Mouse (Mus musculus): ENCODE data around the gene Rasa3. TPM values are rescaled to one million over a fixed set of nuclear protein-coding genes. Genes with fewer than 3 reads are reported as not detected.

The Rasa3 gene
- total and polyA plus RNA-seq, 3 experiments, result 22.4 to 28.0 TPM; not detected in 1

DNA sequence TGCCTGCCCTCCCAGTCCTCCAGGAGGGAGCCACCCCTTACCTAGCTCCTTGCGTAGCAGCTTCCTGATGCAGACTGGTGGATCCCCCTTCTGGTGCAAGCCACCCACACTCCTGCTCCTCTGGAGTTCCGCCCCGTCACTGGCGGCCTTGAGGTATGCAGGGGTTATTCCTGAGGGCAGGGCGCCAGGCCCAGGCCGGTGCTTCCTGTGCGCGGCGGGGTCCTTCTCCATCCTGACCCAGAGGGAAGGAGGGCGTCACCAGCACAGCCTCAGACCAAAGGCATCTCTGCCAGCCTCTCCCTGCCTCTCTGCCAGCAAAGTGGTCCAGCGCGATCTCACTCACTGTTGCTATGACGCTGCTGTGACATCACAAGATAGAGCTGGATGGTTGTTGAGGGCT, 115.3 kb downstream of the Rasa3 start, which contains the start of gene 1700029H14Rik:
Gene 1700029H14Rik, minus strand, starts transcription at position 344 of the 400 bp plus-strand sequence.
- Histone ChIP-seq H3K36me3 (ENCODE audit: control insufficient read depth in 1 of 2, insufficient read depth in 2 of 2, low read length in 2 of 2) (no peaks in the 10 kb centered on the region), H3K27me3 (ENCODE audit: control insufficient read depth in 1 of 2, insufficient read depth in 2 of 2, low read length in 2 of 2) (no peaks in the 10 kb centered on the region), H3K79me2 (ENCODE audit: control insufficient read depth, insufficient read depth, low read length, poor library complexity) (no peaks in the 10 kb centered on the region), H3K4me3 (ENCODE audit: control insufficient read depth in 1 of 2, insufficient read depth in 1 of 2, low read depth in 2 of 2, low read length in 2 of 2) (no peak within 1 kb of the TSS), H3K4me1 (ENCODE audit: control insufficient read depth in 1 of 2, insufficient read depth in 2 of 2, low read length in 2 of 2) (peaks cover 0 to 5% of the 10 kb centered on the region in 2 experiments; a peak in 1 of 4 replicates), H3K9me3 (replicated peaks; ENCODE audit: insufficient read depth, low read length) (no peaks in the 10 kb centered on the region), H3K27ac (ENCODE audit: control insufficient read depth, low read depth, low read length) (no peak within 1 kb of the TSS), H3K9ac (ENCODE audit: control insufficient read depth, low read depth, low read length, poor library complexity, severe bottlenecking) (no peak within 1 kb of the TSS)
- TF ChIP-seq MAZ (IDR thresholded peaks at IDR 0.05; ENCODE audit: low read depth, low read length) (no peak), ZKSCAN1 (IDR thresholded peaks at IDR 0.05; ENCODE audit: low read depth, low read length) (no peak), ZNF384 (IDR thresholded peaks at IDR 0.05; ENCODE audit: low read depth, low read length) (no peak), BHLHE40 (IDR thresholded peaks at IDR 0.05; ENCODE audit: borderline replicate concordance, low read depth, low read length) (no peak), CHD1 (IDR thresholded peaks at IDR 0.05; ENCODE audit: low read depth, low read length) (no peak), NELFE (IDR thresholded peaks at IDR 0.05; ENCODE audit: low read depth, low read length) (no peak), MYB (IDR thresholded peaks at IDR 0.05; ENCODE audit: low read depth, low read length) (no peak), JUND (IDR thresholded peaks at IDR 0.05; ENCODE audit: low read depth, low read length) (no peak), HCFC1 (IDR thresholded peaks at IDR 0.05; ENCODE audit: low read depth, low read length) (no peak), NRF1 (IDR thresholded peaks at IDR 0.05; ENCODE audit: insufficient read depth, low read depth, low read length, poor library complexity, severe bottlenecking) (no peak), ELF1 (IDR thresholded peaks at IDR 0.05; ENCODE audit: low read depth, low read length) (no peak), KAT2A (conservative IDR thresholded peaks at IDR 0.05; ENCODE audit: low read depth, low read length) (no peak), EP300 (IDR thresholded peaks at IDR 0.05; ENCODE audit: low read depth in 1 of 2, low read length in 2 of 2) (no peak), TAL1 (IDR thresholded peaks at IDR 0.05; ENCODE audit: low read length) (no peak)
- no peak for DNase-seq (ENCODE audit: low read depth, low spot score)

DNA sequence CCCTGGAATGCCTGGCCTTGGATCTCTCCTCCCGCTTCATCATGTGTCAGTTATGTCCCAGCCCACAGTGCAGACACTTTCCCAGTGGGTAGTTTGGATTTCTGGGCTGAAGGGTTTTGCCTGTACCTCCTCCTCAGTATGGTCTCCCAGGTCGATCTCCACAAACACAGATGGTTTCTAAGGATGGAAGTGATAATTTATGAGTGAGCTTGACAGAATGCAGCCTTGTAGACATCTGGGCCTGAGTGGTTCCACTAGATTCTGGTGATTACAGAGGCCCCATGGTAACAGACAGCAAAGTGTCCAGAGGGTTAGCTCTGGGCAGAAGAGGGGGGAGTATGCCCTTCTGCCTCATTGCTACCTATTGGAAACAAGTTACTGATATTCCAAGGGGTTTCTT, 119.9 kb downstream of the Rasa3 start:
- no peak for TF ChIP-seq GATA1 (IDR thresholded peaks at IDR 0.05; ENCODE audit: low read depth, low read length)
- TF ChIP-seq NRF1 (IDR thresholded peaks at IDR 0.05; ENCODE audit: insufficient read depth, low read depth, low read length, poor library complexity, severe bottlenecking), result no peak
- no peak for TF ChIP-seq RCOR1 (IDR thresholded peaks at IDR 0.05; ENCODE audit: low read depth, low read length)
- TF ChIP-seq MAZ (IDR thresholded peaks at IDR 0.05; ENCODE audit: low read depth, low read length), result no peak
- no peak for TF ChIP-seq TCF12 (IDR thresholded peaks at IDR 0.05; ENCODE audit: low read depth, low read length)
- TF ChIP-seq ZC3H11A (IDR thresholded peaks at IDR 0.05; ENCODE audit: low read depth, low read length), result no peak
- no peak for TF ChIP-seq TBP (IDR thresholded peaks at IDR 0.05; ENCODE audit: low read depth, low read length)
- no peak for TF ChIP-seq MXI1 (IDR thresholded peaks at IDR 0.05; ENCODE audit: low read depth, low read length)
- TF ChIP-seq NELFE (IDR thresholded peaks at IDR 0.05; ENCODE audit: low read depth, low read length), result no peak
- TF ChIP-seq CHD1 (IDR thresholded peaks at IDR 0.05; ENCODE audit: low read depth, low read length), result no peak
- no peak for TF ChIP-seq SMC3 (IDR thresholded peaks at IDR 0.05; ENCODE audit: low read depth, low read length)
- TF ChIP-seq E2F4 (IDR thresholded peaks at IDR 0.05; ENCODE audit: borderline replicate concordance, low read depth, low read length), result no peak
- no peak for TF ChIP-seq UBTF (IDR thresholded peaks at IDR 0.05; ENCODE audit: borderline replicate concordance, insufficient read depth, low read depth, low read length)
- no peak for TF ChIP-seq KAT2A (conservative IDR thresholded peaks at IDR 0.05; ENCODE audit: low read depth, low read length)
- no peak for TF ChIP-seq TAL1 (IDR thresholded peaks at IDR 0.05; ENCODE audit: low read length)
- TF ChIP-seq ZNF384 (IDR thresholded peaks at IDR 0.05; ENCODE audit: low read depth, low read length), result no peak
- no peak overlapping the region for H3K27ac ChIP-seq (ENCODE audit: control insufficient read depth, low read depth, low read length)
- H3K79me2 ChIP-seq (ENCODE audit: control insufficient read depth, insufficient read depth, low read length, poor library complexity), result no peaks in the 10 kb centered on the region
- DNase-seq (ENCODE audit: low read depth, low spot score), result no peak
- no peaks in the 10 kb centered on the region for H3K36me3 ChIP-seq (ENCODE audit: control insufficient read depth in 1 of 2, insufficient read depth in 2 of 2, low read length in 2 of 2)
- no peak overlapping the region for H3K9ac ChIP-seq (ENCODE audit: control insufficient read depth, low read depth, low read length, poor library complexity, severe bottlenecking)
- no peaks in the 10 kb centered on the region for H3K9me3 ChIP-seq (replicated peaks; ENCODE audit: insufficient read depth, low read length)
- no peaks in the 10 kb centered on the region for H3K27me3 ChIP-seq (ENCODE audit: control insufficient read depth in 1 of 2, insufficient read depth in 2 of 2, low read length in 2 of 2)
- H3K4me1 ChIP-seq (ENCODE audit: control insufficient read depth in 1 of 2, insufficient read depth in 2 of 2, low read length in 2 of 2), result peaks cover 0 to 5% of the 10 kb centered on the region in 2 experiments; a peak in 1 of 4 replicates
- no peak overlapping the region for H3K4me3 ChIP-seq (ENCODE audit: control insufficient read depth in 1 of 2, insufficient read depth in 1 of 2, low read depth in 2 of 2, low read length in 2 of 2)

Data from MEL (cell line).